Mouse (Mus musculus) limb, embryonic 12.5 days (tissue): ENCODE results near the gene Bysl. TPM values are rescaled to one million over a fixed set of nuclear protein-coding genes. Genes with fewer than 3 reads are reported as not detected.
"Not testable (repeated sequence)": the region's sequence is repeated elsewhere in the genome, so short reads cannot be mapped to it uniquely, and the experiment has no call there.

ENCODE experiments used
- ATAC-seq: fragments of 200-750 bp; cut with Nextera tagmentation; 2 replicates; pipeline ENCODE4 v1.8.0; 2017; ENCODE audit warnings: low read depth, moderate TSS enrichment; ENCODE audit not compliant: insufficient number of reproducible peaks, insufficient read depth, low FRiP score, low TSS enrichment
- H3K27ac ChIP-seq: fragments of 300-500 bp; sonication (generic); 2 replicates; pipeline ENCODE4 v1.5.1; 2016; ENCODE audit warnings: mild to moderate bottlenecking, moderate library complexity
- H3K27me3 ChIP-seq: fragments of 300-500 bp; sonication (generic); 2 replicates; pipeline ENCODE4 v1.6.1; 2016; ENCODE audit warnings: mild to moderate bottlenecking, moderate library complexity
- H3K36me3 ChIP-seq: fragments of 300-500 bp; sonication (generic); 2 replicates; pipeline ENCODE4 v1.6.1; 2016; ENCODE audit warnings: mild to moderate bottlenecking, moderate library complexity
- H3K4me1 ChIP-seq: fragments of 300-500 bp; sonication (generic); replicated peaks from 2 replicates; pipeline ENCODE4 v1.6.1; 2016
- H3K4me2 ChIP-seq: fragments of 300-500 bp; sonication (generic); 2 replicates; pipeline ENCODE4 v1.6.1; 2016; ENCODE audit warnings: mild to moderate bottlenecking, moderate library complexity
- H3K4me3 ChIP-seq: fragments of 300-500 bp; sonication (generic); replicated peaks from 2 replicates; pipeline ENCODE4 v1.5.1; 2016; ENCODE audit warnings: mild to moderate bottlenecking
- H3K9ac ChIP-seq: fragments of 300-500 bp; sonication (generic); replicated peaks from 2 replicates; pipeline ENCODE4 v1.6.1; 2016; ENCODE audit warnings: mild to moderate bottlenecking, moderate library complexity
- H3K9me3 ChIP-seq: fragments of 300-500 bp; sonication (generic); 2 replicates; pipeline ENCODE4 v1.6.1; 2016; ENCODE audit warnings: mild to moderate bottlenecking, moderate library complexity
- WGBS: fragments of 180-500 bp; shearing (Covaris S2); methylation state at CpG from one replicate; pipeline ENCODE4 v1.1.7; 2016; 5-methylcytosine and 5-hydroxymethylcytosine counted together
- polyA plus RNA-seq: library from polyadenylated mRNA; unstranded; fragments of >200 nt; fragmentation: Nextera tagmentation; extraction: Ambion mirVana; gene quantifications from 2 replicates; pipeline ENCODE4 v1.2.1, GENCODE M21; 2016

Bysl gene
- polyA plus RNA-seq, 1 experiment from 2014 or later = 28.3 TPM

GRCm38 (mm10) chr17:47616652-47617051 is 5.4 kb upstream of the Bysl start:
- H3K27ac ChIP-seq = no peak overlapping the region
- ATAC-seq = no peak
- WGBS = 93% methylated on average over 4 of the region's 4 CpGs
- no peaks in the 10 kb centered on the region for H3K9me3 ChIP-seq
- H3K36me3 ChIP-seq = peaks cover 79% of the 10 kb centered on the region
- H3K4me2 ChIP-seq = no peak overlapping the region
- H3K9ac ChIP-seq = no peak overlapping the region
- H3K4me3 ChIP-seq = no peak overlapping the region
- H3K27me3 ChIP-seq = no peaks in the 10 kb centered on the region
- peaks cover 11% of the 10 kb centered on the region for H3K4me1 ChIP-seq

DNA sequence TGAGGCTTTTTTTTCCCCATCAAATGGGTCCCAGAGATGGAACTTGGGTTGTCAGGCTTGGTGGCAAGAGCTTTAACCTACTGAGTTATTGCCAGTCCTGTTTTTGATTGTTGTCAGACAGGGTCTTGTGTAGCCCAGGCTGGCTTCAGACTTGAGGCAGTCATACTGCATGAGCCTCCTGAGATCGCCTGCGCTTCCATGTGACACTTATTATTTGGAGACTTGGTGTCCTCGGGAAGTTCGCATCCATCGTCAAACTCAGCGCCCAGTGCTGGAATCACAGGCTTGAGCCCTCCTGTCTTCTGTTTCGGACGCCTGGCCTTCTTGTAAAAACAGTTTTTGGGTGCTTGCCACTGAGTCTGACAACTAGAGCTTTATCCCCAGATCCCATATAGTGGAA is 4.8 kb upstream of the Bysl start:
- Histone ChIP-seq H3K9ac (no peak overlapping the region), H3K4me3 (no peak overlapping the region), H3K4me1 (peaks cover 11% of the 10 kb centered on the region), H3K36me3 (peaks cover 73% of the 10 kb centered on the region), H3K27ac (no peak overlapping the region), H3K4me2 (no peak overlapping the region), H3K9me3 (no peaks in the 10 kb centered on the region), H3K27me3 (no peaks in the 10 kb centered on the region)
- 93% methylated on average over 8 of the region's 8 CpGs for WGBS
- ATAC-seq = no peak

DNA sequence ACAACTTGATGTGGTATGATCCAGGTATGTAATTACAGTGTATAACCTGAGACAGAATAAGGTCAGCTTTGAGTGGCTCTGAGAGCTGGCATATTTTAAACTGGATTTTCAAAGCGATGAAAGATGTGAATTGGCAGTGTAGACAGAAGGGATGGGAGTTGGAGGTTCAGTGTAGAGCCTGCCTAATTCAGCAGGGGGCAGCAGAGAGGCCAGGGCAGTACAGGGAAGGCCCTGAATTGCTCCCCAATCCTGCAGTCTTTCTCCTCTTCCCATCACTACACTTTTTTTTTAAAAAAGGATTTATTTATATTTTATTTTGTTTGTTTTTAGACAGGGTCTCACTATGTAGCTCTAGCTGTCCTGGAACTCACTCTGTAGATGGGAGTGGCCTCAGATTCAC is 2.7 kb upstream of the Bysl start:
- H3K9ac ChIP-seq = no peak overlapping the region
- H3K4me3 ChIP-seq = no peak overlapping the region
- no peaks in the 10 kb centered on the region for H3K9me3 ChIP-seq
- WGBS = 76% methylated on average over 1 of the region's 1 CpGs
- H3K4me2 ChIP-seq = no peak overlapping the region
- H3K36me3 ChIP-seq = peaks cover 57% of the 10 kb centered on the region
- peaks cover 21% of the 10 kb centered on the region for H3K4me1 ChIP-seq
- no peak for ATAC-seq
- H3K27ac ChIP-seq = no peak overlapping the region
- no peaks in the 10 kb centered on the region for H3K27me3 ChIP-seq

GRCm38 (mm10) chr17:47611661-47611982 is 330 bp upstream of the Bysl start:
- H3K36me3 ChIP-seq = peaks cover 60% of the 10 kb centered on the region
- no peak for ATAC-seq
- no peaks in the 10 kb centered on the region for H3K9me3 ChIP-seq
- H3K27me3 ChIP-seq = no peaks in the 10 kb centered on the region
- peaks cover 21% of the 10 kb centered on the region for H3K4me1 ChIP-seq
- no peak overlapping the region for H3K27ac ChIP-seq
- H3K9ac ChIP-seq = peak overlapping the region; percentile 71
- peak overlapping the region; percentile 82 for H3K4me3 ChIP-seq
- peak overlapping the region; percentile 92 for H3K4me2 ChIP-seq
- WGBS = under 1% methylated on average over 13 of the region's 13 CpGs

GRCm38 (mm10) chr17:47609182-47609581 is 2.1 kb downstream of the Bysl start:
- H3K9ac ChIP-seq = no peak overlapping the region
- 92% methylated on average over 4 of the region's 4 CpGs for WGBS
- H3K36me3 ChIP-seq = peaks cover 61% of the 10 kb centered on the region
- H3K27me3 ChIP-seq = no peaks in the 10 kb centered on the region
- no peak overlapping the region for H3K4me2 ChIP-seq
- no peaks in the 10 kb centered on the region for H3K9me3 ChIP-seq
- ATAC-seq = no peak
- no peak overlapping the region for H3K4me3 ChIP-seq
- H3K4me1 ChIP-seq = peaks cover 21% of the 10 kb centered on the region
- no peak overlapping the region for H3K27ac ChIP-seq

DNA sequence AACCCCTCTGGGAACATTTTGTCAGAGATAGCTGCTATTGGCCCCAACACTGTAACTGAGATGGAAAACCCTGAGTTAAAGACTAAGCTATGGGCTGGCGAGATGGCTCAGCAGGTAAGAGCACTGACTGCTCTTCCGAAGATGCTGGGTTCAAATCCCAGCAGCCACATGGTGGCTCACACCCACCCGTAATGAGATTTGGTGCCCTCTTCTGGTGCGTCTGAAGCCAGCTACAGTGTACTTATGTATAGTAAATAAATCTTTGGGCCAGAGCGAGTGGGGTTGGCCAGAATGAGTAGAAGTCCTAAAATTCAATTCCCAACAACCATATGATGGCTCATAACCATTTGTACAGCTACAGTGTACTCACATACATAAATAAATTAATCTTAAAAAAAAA is 5.1 kb downstream of the Bysl start:
- ATAC-seq = no peak
- H3K9ac ChIP-seq = no peak overlapping the region
- H3K9me3 ChIP-seq = no peaks in the 10 kb centered on the region
- peaks cover 71% of the 10 kb centered on the region for H3K36me3 ChIP-seq
- peaks cover 10% of the 10 kb centered on the region for H3K4me1 ChIP-seq
- no peak overlapping the region for H3K4me2 ChIP-seq
- H3K27me3 ChIP-seq = no peaks in the 10 kb centered on the region
- WGBS = 80% methylated on average over 5 of the region's 5 CpGs
- H3K4me3 ChIP-seq = no peak overlapping the region
- H3K27ac ChIP-seq = no peak overlapping the region

DNA sequence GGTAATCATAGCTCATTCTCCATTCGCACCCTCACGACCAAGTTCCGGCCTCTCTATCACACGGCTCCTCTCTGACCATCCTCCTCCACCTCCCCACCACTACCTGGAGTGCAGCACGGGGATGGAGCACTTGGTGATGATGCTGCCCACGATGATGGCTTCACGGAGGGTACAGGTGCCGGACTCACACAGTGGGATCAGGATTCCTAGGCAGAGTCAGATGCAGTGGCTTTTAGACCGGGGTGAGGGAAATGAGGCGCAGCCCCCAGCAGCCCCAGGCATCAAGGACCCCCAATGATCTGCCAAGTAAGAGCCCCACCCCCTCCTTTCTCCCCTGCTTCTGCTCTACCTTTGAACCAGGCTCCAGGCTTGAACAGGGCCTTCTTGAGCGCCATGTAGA is 9.0 kb downstream of the Bysl start:
- peaks cover 8% of the 10 kb centered on the region for H3K4me1 ChIP-seq
- 92% methylated on average over 11 of the region's 11 CpGs for WGBS
- H3K4me2 ChIP-seq = no peak overlapping the region
- H3K9me3 ChIP-seq = no peaks in the 10 kb centered on the region
- H3K27me3 ChIP-seq = no peaks in the 10 kb centered on the region
- no peak for ATAC-seq
- no peak overlapping the region for H3K4me3 ChIP-seq
- peaks cover 94% of the 10 kb centered on the region for H3K36me3 ChIP-seq
- H3K27ac ChIP-seq = no peak overlapping the region
- H3K9ac ChIP-seq = no peak overlapping the region

- no peak overlapping the region for H3K27ac ChIP-seq
- peaks cover 94% of the 10 kb centered on the region for H3K36me3 ChIP-seq
- peaks cover 18% of the 10 kb centered on the region for H3K4me1 ChIP-seq
- H3K9me3 ChIP-seq = no peaks in the 10 kb centered on the region
- H3K27me3 ChIP-seq = no peaks in the 10 kb centered on the region
- 90% methylated on average over 10 of the region's 10 CpGs for WGBS
- no peak for ATAC-seq
- H3K4me3 ChIP-seq = no peak overlapping the region
- H3K4me2 ChIP-seq = no peak overlapping the region
- H3K9ac ChIP-seq = no peak overlapping the region
Observed at GRCm38 (mm10) chr17:47601389-47601755, 9.9 kb downstream of the Bysl start.

DNA sequence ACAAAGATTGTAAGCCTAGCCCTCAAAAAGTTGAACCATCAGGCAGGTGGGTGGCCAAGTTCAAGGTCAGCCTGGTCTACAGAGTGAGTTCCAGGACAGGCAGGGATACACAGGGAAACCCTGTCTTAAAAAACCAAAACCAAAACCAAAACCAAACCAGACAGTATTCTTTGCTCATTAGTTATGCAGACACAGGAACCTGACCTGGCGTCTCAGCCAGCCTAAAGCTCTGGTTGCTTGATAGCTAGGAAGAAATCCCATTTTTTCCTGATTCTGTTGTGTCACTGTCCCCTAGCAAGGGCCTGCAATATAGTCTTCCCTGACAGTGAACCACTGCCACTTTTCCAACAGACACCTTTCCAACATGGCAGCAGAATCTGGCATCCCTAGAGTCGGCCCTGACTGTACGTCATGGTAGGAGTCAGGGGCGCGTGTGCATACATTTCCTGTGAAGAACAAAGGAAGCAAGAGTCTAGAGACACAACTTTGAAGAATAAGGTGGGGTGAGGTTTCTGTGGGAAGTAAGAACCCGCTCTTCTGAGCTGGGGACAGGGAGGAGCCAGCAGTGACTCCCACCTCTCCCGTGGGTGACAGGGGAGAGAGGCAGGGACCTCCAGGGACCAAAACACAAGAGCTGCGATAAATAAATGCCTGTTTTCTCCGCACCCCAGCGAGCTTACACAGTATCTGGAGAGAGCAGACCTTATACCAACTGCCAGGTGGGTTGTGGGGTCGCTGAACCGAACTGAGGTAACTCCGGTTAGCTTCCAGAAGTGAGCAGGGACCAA is 10.5 kb downstream of the Bysl start:
- Histone ChIP-seq H3K4me2 (no peak overlapping the region), H3K9me3 (no peaks in the 10 kb centered on the region), H3K27me3 (no peaks in the 10 kb centered on the region), H3K4me1 (peaks cover 23% of the 10 kb centered on the region), H3K9ac (no peak overlapping the region), H3K4me3 (no peak overlapping the region), H3K27ac (0 out of 2 replicates have a peak overlapping the region, but pooled peaks have one; percentile 35), H3K36me3 (peaks cover 90% of the 10 kb centered on the region)
- WGBS = 89% methylated on average over 13 of the region's 13 CpGs
- no peak for ATAC-seq

- Histone ChIP-seq H3K36me3 (peaks cover 79% of the 10 kb centered on the region), H3K9me3 (no peaks in the 10 kb centered on the region), H3K4me3 (no peak overlapping the region), H3K9ac (no peak overlapping the region), H3K4me1 (peaks cover 24% of the 10 kb centered on the region), H3K27me3 (no peaks in the 10 kb centered on the region), H3K4me2 (no peak overlapping the region), H3K27ac (no peak overlapping the region)
- 82% methylated on average over 11 of the region's 11 CpGs for WGBS
- ATAC-seq = no peak
Observed at GRCm38 (mm10) chr17:47599511-47600297, 11.6 kb downstream of the Bysl start.

DNA sequence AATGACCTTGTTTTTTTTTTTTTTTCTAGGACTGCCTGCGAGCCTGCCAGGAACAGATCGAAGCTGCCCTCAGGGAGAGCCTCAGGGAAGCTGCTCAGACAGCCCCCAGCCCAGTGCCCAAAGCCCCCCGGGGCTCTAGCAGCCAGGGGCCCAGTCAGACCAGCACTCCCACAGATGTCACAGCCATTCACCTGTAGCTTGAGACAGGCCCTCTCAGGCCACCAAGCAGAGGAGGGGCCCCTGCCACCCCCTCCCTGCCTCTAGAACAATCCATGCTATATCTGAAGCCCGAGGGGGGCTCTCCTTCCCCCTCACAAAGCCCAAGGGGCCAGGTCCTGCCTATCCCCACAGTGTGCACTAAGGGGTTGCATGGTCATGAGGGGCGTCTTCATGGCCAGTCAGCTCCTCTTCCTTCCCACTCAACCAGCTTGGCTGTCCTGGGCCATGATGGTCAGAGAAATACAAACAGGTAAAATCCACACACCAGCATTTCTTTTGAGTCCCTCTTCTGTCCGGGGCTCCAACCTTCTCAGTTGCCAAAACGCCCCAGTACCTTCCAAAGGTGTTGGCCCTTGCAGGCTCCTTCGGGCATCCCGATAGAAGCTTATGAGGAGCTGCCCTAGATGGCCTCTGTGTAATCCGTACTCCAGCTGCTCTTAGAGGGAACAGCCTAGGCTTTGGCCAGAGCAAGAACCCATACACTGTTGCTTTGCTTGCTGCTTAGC is 12.6 kb downstream of the Bysl start:
- 88% methylated on average over 10 of the region's 10 CpGs for WGBS
- H3K4me3 ChIP-seq, ATAC-seq, H3K4me2 ChIP-seq, H3K27me3 ChIP-seq, H3K9ac ChIP-seq, H3K9me3 ChIP-seq: not testable (repeated sequence)
- Histone ChIP-seq H3K36me3 (peaks cover 69% of the 10 kb centered on the region), H3K4me1 (peaks cover 24% of the 10 kb centered on the region), H3K27ac (0 out of 2 replicates have a peak overlapping the region, but pooled peaks have one; percentile 9)
